Mouse (Mus musculus) embryonic facial prominence, embryonic 14.5 days (tissue): ENCODE measurements around the gene Fxn. TPM values are rescaled to one million over a fixed set of nuclear protein-coding genes. Genes with fewer than 3 reads are reported as not detected.
"Not testable (repeated sequence)": the region's sequence is repeated elsewhere in the genome, so short reads cannot be mapped to it uniquely, and the experiment has no call there.

ENCODE experiments used
- ATAC-seq: fragments of 200-750 bp; cut with Nextera tagmentation; 2 replicates; pipeline ENCODE4 v1.8.0; 2017; ENCODE audit warnings: low read depth, moderate number of reproducible peaks, moderate TSS enrichment
- DNase-seq: peaks from one replicate; pipeline ENCODE4 v3.0.0-alpha.2; 2015; ENCODE audit warnings: low spot score
- H3K27ac ChIP-seq: fragments of 300-500 bp; sonication (generic); replicated peaks from 2 replicates; pipeline ENCODE4 v1.5.1; 2014; ENCODE audit warnings: low read depth, mild to moderate bottlenecking, low read length, moderate library complexity
- H3K27me3 ChIP-seq: fragments of 300-500 bp; sonication (generic); replicated peaks from 2 replicates; pipeline ENCODE4 v1.6.1; 2014; ENCODE audit warnings: low read length; ENCODE audit not compliant: control insufficient read depth, insufficient read depth
- H3K36me3 ChIP-seq: fragments of 300-500 bp; sonication (generic); 2 replicates; pipeline ENCODE4 v1.6.1; 2014; ENCODE audit warnings: low read length, mixed read lengths; ENCODE audit not compliant: control insufficient read depth, insufficient read depth
- H3K4me1 ChIP-seq: fragments of 300-500 bp; sonication (generic); 2 replicates; pipeline ENCODE4 v1.6.1; 2014; ENCODE audit warnings: antibody characterized with exemption, low read length; ENCODE audit not compliant: control insufficient read depth, insufficient read depth
- H3K4me2 ChIP-seq: fragments of 300-500 bp; sonication (generic); 2 replicates; pipeline ENCODE4 v1.6.1; 2014; ENCODE audit warnings: low read depth, mild to moderate bottlenecking, low read length, moderate library complexity, mixed read lengths
- H3K4me3 ChIP-seq: fragments of 300-500 bp; sonication (generic); 2 replicates; pipeline ENCODE4 v1.5.1; 2014; ENCODE audit warnings: low read depth, mild to moderate bottlenecking, low read length
- H3K9ac ChIP-seq: fragments of 300-500 bp; sonication (generic); 2 replicates; pipeline ENCODE4 v1.6.1; 2014; ENCODE audit warnings: low read depth, mild to moderate bottlenecking, low read length, moderate library complexity, mixed read lengths
- H3K9me3 ChIP-seq: fragments of 300-500 bp; sonication (generic); 2 replicates; pipeline ENCODE4 v1.6.1; 2016; ENCODE audit warnings: low read length; ENCODE audit not compliant: control insufficient read depth
- WGBS: fragments of 180-500 bp; shearing (Covaris S2); extraction: QIAGEN DNeasy Blood & Tissue Kit; methylation state at CpG from one replicate; pipeline ENCODE4 v1.1.7; 2014; 5-methylcytosine and 5-hydroxymethylcytosine counted together
- polyA plus RNA-seq: library from polyadenylated mRNA; unstranded; fragments of >200 nt; fragmentation: Nextera tagmentation; extraction: Ambion mirVana; gene quantifications from 2 replicates; pipeline ENCODE4 v1.2.1, GENCODE M21; 2014

Gene Fxn
- polyA plus RNA-seq, 1 experiment from 2014 or later, result 39.4 TPM

- H3K4me1 ChIP-seq, result peaks cover 7% of the 10 kb centered on the region; the same call in 1 of the 2 replicates
- H3K4me3 ChIP-seq, result no peak overlapping the region
- ATAC-seq (no peak), DNase-seq (peak; percentile 24)
- H3K9ac ChIP-seq, result no peak overlapping the region
- 70% methylated on average over 8 of the region's 8 CpGs for WGBS
- no peaks in the 10 kb centered on the region for H3K27me3 ChIP-seq
- peaks cover 3% of the 10 kb centered on the region; the same call in 1 of the 2 replicates for H3K9me3 ChIP-seq
- H3K36me3 ChIP-seq, result no peaks in the 10 kb centered on the region
- H3K4me2 ChIP-seq, result no peak overlapping the region
- H3K27ac ChIP-seq, result no peak overlapping the region
These were observed 39.1 kb downstream of the Fxn start for GRCm38 (mm10) chr19:24241271-24241670.

GRCm38 (mm10) chr19:24238011-24238410, 42.4 kb downstream of the Fxn start:
- ATAC-seq (no peak), DNase-seq (no peak)
- H3K4me3 ChIP-seq, result no peak overlapping the region
- WGBS, result 85% methylated on average over 4 of the region's 4 CpGs
- H3K27me3 ChIP-seq, result no peaks in the 10 kb centered on the region
- H3K4me2 ChIP-seq, result no peak overlapping the region
- peaks cover 7% of the 10 kb centered on the region; the same call in 1 of the 2 replicates for H3K4me1 ChIP-seq
- H3K27ac ChIP-seq, result no peak overlapping the region
- H3K36me3 ChIP-seq, result no peaks in the 10 kb centered on the region
- H3K9me3 ChIP-seq, result peaks cover 5% of the 10 kb centered on the region; the same call in 1 of the 2 replicates
- no peak overlapping the region for H3K9ac ChIP-seq

- DNase-seq, H3K36me3 ChIP-seq, H3K4me3 ChIP-seq, H3K4me1 ChIP-seq, H3K9me3 ChIP-seq, H3K27me3 ChIP-seq, ATAC-seq, H3K4me2 ChIP-seq, H3K27ac ChIP-seq, H3K9ac ChIP-seq: not testable (repeated sequence)
- 83% methylated on average over 1 of the region's 1 CpGs for WGBS
These were observed 48.0 kb downstream of the Fxn start for GRCm38 (mm10) chr19:24232356-24232755.

- peaks cover 2% of the 10 kb centered on the region; the same call in 1 of the 2 replicates for H3K4me1 ChIP-seq
- H3K27me3 ChIP-seq, result peaks cover 30% of the 10 kb centered on the region
- DNase-seq (peak; percentile 90), ATAC-seq (peak; percentile 91)
- H3K36me3 ChIP-seq, result no peaks in the 10 kb centered on the region
- no peaks in the 10 kb centered on the region for H3K9me3 ChIP-seq
- WGBS, result 1% methylated on average over 17 of the region's 17 CpGs
- peak overlapping the region; percentile 55 for H3K4me3 ChIP-seq
- peak overlapping the region; percentile 75; the same call in 1 of the 2 replicates for H3K27ac ChIP-seq
- peak overlapping the region; percentile 90 for H3K4me2 ChIP-seq
- 0 out of 2 replicates have a peak overlapping the region, but pooled peaks have one; percentile 56 for H3K9ac ChIP-seq
These were observed 55.1 kb downstream of the Fxn start for GRCm38 (mm10) chr19:24225305-24225696.

GRCm38 (mm10) chr19:24224500-24225304, 55.7 kb downstream of the Fxn start, which contains the start of gene Tjp2:
Gene Tjp2, minus strand, starts transcription at chr19:24225030.
- under 1% methylated on average over 48 of the region's 59 CpGs for WGBS
- no peaks in the 10 kb centered on the region for H3K36me3 ChIP-seq
- peak; percentile 54 for DNase-seq
- H3K27ac ChIP-seq, result peak within 1 kb of the TSS; percentile 75
- H3K9ac ChIP-seq, result peak within 1 kb of the TSS; percentile 56
- peaks cover 2% of the 10 kb centered on the region; the same call in 1 of the 2 replicates for H3K4me1 ChIP-seq
- peak within 1 kb of the TSS; percentile 55 for H3K4me3 ChIP-seq
- H3K4me2 ChIP-seq, result peak within 1 kb of the TSS; percentile 90
- ATAC-seq, result peak; percentile 38
- peaks cover 30% of the 10 kb centered on the region for H3K27me3 ChIP-seq
- no peaks in the 10 kb centered on the region for H3K9me3 ChIP-seq

GRCm38 (mm10) chr19:24223851-24224251, 56.6 kb downstream of the Fxn start:
- H3K27me3 ChIP-seq, result peaks cover 30% of the 10 kb centered on the region
- ATAC-seq (no peak), DNase-seq (peak; percentile 29)
- H3K36me3 ChIP-seq, result no peaks in the 10 kb centered on the region
- peak overlapping the region; percentile 56; the same call in 1 of the 2 replicates for H3K9ac ChIP-seq
- peaks cover 2% of the 10 kb centered on the region; the same call in 1 of the 2 replicates for H3K4me1 ChIP-seq
- 10% methylated on average over 11 of the region's 11 CpGs for WGBS
- peak overlapping the region; percentile 55 for H3K4me3 ChIP-seq
- no peaks in the 10 kb centered on the region for H3K9me3 ChIP-seq
- peak overlapping the region; percentile 90 for H3K4me2 ChIP-seq
- no peak overlapping the region; the same call in 1 of the 2 replicates for H3K27ac ChIP-seq

- Histone ChIP-seq H3K27me3 (peaks cover 30% of the 10 kb centered on the region), H3K4me1 (peaks cover 2% of the 10 kb centered on the region; the same call in 1 of the 2 replicates), H3K4me2 (no peak overlapping the region), H3K9ac (no peak overlapping the region), H3K27ac (no peak overlapping the region), H3K9me3 (no peaks in the 10 kb centered on the region), H3K36me3 (no peaks in the 10 kb centered on the region), H3K4me3 (no peak overlapping the region)
- ATAC-seq, result no peak
- 92% methylated on average over 4 of the region's 4 CpGs for WGBS
- no peak for DNase-seq
These were observed 59.0 kb downstream of the Fxn start for GRCm38 (mm10) chr19:24221455-24221854.

- Histone ChIP-seq H3K36me3 (no peaks in the 10 kb centered on the region), H3K27me3 (peaks cover 26% of the 10 kb centered on the region), H3K9me3 (no peaks in the 10 kb centered on the region), H3K4me1 (peaks cover 2% of the 10 kb centered on the region; the same call in 1 of the 2 replicates), H3K4me3 (no peak overlapping the region), H3K4me2 (no peak overlapping the region), H3K9ac (no peak overlapping the region), H3K27ac (no peak overlapping the region)
- DNase-seq (no peak), ATAC-seq (no peak)
- WGBS, result 44% methylated on average over 14 of the region's 14 CpGs
These were observed 59.5 kb downstream of the Fxn start for GRCm38 (mm10) chr19:24220795-24221445.
